Mouse (Mus musculus) limb, embryonic 14.5 days (tissue): Measurements from ENCODE around the gene 6430548M08Rik. TPM values are rescaled to one million over a fixed set of nuclear protein-coding genes. Genes with fewer than 3 reads are reported as not detected.

Source experiments
- ATAC-seq: fragments of 200-750 bp; cut with Nextera tagmentation; 2 replicates; pipeline ENCODE4 v1.8.0; 2017; ENCODE audit warnings: low read depth, moderate number of reproducible peaks, moderate TSS enrichment; ENCODE audit not compliant: low FRiP score
- DNase-seq: peaks from one replicate; pipeline ENCODE4 v3.0.0-alpha.2; 2015; ENCODE audit warnings: low spot score
- H3K27ac ChIP-seq: fragments of 300-500 bp; sonication (generic); replicated peaks from 2 replicates; pipeline ENCODE4 v1.5.1; 2014; ENCODE audit warnings: low read depth, mild to moderate bottlenecking, low read length, moderate library complexity, mixed read lengths
- H3K27me3 ChIP-seq: fragments of 300-500 bp; sonication (generic); 2 replicates; pipeline ENCODE4 v1.6.1; 2014; ENCODE audit warnings: low read length, mixed read lengths; ENCODE audit not compliant: control insufficient read depth, insufficient read depth
- H3K36me3 ChIP-seq: fragments of 300-500 bp; sonication (generic); 2 replicates; pipeline ENCODE4 v1.6.1; 2014; ENCODE audit warnings: mild to moderate bottlenecking, low read length, moderate library complexity, mixed read lengths; ENCODE audit not compliant: control insufficient read depth, insufficient read depth
- H3K4me1 ChIP-seq: fragments of 300-500 bp; sonication (generic); 2 replicates; pipeline ENCODE4 v1.6.1; 2014; ENCODE audit warnings: antibody characterized with exemption, low read length, mixed read lengths; ENCODE audit not compliant: control insufficient read depth, insufficient read depth
- H3K4me2 ChIP-seq: fragments of 300-500 bp; sonication (generic); replicated peaks from 2 replicates; pipeline ENCODE4 v1.6.1; 2014; ENCODE audit warnings: low read depth, mild to moderate bottlenecking, low read length, moderate library complexity; ENCODE audit not compliant: severe bottlenecking
- H3K4me3 ChIP-seq: fragments of 300-500 bp; sonication (generic); replicated peaks from 2 replicates; pipeline ENCODE4 v1.5.1; 2014; ENCODE audit warnings: low read length
- H3K9ac ChIP-seq: fragments of 300-500 bp; sonication (generic); 2 replicates; pipeline ENCODE4 v1.6.1; 2014; ENCODE audit warnings: mild to moderate bottlenecking, low read depth, low read length, moderate library complexity; ENCODE audit not compliant: severe bottlenecking
- H3K9me3 ChIP-seq: fragments of 300-500 bp; sonication (generic); 2 replicates; pipeline ENCODE4 v1.6.1; 2016; ENCODE audit warnings: low read length; ENCODE audit not compliant: control insufficient read depth
- POLR2A ChIP-seq: fragments of 200-500 bp; IDR thresholded peaks from 2 replicates; pipeline ENCODE4 v1.8.0; 2012; ENCODE audit warnings: inconsistent platforms, mild to moderate bottlenecking, moderate library complexity, borderline replicate concordance; ENCODE audit not compliant: insufficient read depth, insufficient read length; ENCODE audit errors: extremely low read depth
- WGBS: fragments of 180-500 bp; shearing (Covaris S2); extraction: QIAGEN DNeasy Blood & Tissue Kit; methylation state at CpG from one replicate; pipeline ENCODE4 v1.1.7; 2014; 5-methylcytosine and 5-hydroxymethylcytosine counted together
- polyA plus RNA-seq, 2 experiments: library from polyadenylated mRNA; depleted of rRNA in 1 of 2; stranded (reverse) in 1 of 2; unstranded in 1 of 2; fragments of >200 nt; fragmentation: Nextera tagmentation in 1 of 2; extraction: Ambion mirVana in 1 of 2; gene quantifications; 2 replicates each; pipeline versions ENCODE4 v1.2.1 to v1.2.3; 2012 to 2014

The 6430548M08Rik gene
- polyA plus RNA-seq, 2 experiments = 4.0 to 4.1 TPM

DNA sequence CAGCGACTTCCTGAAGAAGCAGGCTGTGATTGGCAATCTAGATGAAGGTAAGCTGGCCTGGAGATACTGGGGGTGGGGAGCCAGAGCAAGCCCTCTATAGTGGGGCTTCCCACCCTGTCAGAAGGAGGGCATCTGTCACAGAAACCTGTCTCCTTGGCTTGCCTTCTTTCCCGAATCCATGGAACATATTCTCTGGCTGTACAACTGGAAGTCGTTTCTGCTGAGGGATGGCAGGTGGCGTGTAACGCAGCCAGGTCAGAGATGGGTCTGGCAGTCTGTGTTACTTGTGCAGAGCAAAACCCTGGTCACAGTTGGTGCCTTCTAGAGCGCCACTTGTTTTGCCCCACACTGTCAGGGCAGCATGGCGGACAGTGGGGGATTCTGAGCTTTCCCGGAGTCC, 46.4 kb downstream of the 6430548M08Rik start:
- no peaks in the 10 kb centered on the region for H3K36me3 ChIP-seq
- no peak overlapping the region for H3K27ac ChIP-seq
- ATAC-seq = no peak
- DNase-seq = no peak
- H3K9me3 ChIP-seq = no peaks in the 10 kb centered on the region
- no peak overlapping the region for H3K4me2 ChIP-seq
- H3K27me3 ChIP-seq = no peaks in the 10 kb centered on the region
- H3K4me1 ChIP-seq = no peaks in the 10 kb centered on the region
- TF ChIP-seq POLR2A = no peak
- H3K9ac ChIP-seq = no peak overlapping the region
- H3K4me3 ChIP-seq = no peak overlapping the region
- 68% methylated on average over 8 of the region's 8 CpGs for WGBS

DNA sequence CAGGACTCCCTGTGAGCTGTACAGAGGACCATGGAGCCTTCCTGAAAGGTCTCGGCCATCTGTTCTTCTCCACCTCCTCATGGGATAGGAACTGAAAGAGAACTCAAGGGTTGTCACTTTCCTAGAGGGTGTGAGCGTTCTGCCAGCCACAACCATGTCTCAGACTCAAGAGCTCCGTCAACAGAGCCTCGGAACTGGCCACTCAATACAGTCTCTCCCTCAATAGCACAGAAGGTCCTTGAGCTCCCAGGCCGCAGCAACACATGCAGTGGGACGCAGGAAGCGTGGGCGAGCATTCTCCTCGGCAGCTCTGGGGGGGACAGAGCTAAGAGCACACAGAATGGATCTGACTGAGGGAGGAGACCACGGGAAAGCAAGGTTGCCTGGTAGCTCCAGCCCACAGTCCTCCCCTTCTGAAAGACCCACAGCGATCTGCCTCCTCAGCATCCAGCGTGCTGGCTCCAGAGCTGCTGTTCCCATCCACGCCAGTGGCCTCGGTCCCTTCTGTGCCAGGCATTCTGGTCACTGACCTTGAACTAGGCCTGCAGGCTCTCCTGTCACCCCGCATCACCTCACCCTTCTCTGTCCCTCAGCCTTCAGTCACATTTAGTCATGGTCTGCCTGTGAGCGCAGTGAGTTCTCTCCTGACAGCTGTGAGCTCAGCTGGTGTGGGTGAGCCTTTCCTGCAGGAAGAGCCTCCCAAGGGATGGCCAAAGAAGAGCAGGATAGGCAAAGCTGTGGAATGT, 47.9 kb downstream of the 6430548M08Rik start:
- no peaks in the 10 kb centered on the region for H3K9me3 ChIP-seq
- 75% methylated on average over 16 of the region's 16 CpGs for WGBS
- no peak for TF ChIP-seq POLR2A
- no peaks in the 10 kb centered on the region for H3K36me3 ChIP-seq
- no peaks in the 10 kb centered on the region for H3K27me3 ChIP-seq
- H3K4me1 ChIP-seq = no peaks in the 10 kb centered on the region
- H3K4me3 ChIP-seq = no peak overlapping the region
- H3K4me2 ChIP-seq = no peak overlapping the region
- ATAC-seq = no peak
- no peak overlapping the region for H3K9ac ChIP-seq
- no peak overlapping the region for H3K27ac ChIP-seq
- DNase-seq = no peak

DNA sequence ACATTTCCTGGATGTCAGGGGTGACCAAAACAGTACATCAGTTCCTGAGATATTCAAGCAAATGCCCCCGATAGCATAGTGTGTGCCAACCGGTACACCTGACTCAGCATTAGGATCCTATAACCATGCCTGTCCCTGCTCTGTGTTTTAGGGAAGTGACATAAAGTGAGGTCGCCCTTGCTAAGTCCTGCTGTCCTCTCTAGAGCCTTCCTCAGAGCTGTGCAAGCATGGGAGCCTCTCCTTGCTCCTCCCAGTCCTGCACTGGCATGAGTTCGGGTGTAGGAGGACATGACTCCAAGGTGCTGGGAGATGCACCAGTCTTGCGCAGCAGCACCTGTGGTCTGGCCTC, 48.4 kb downstream of the 6430548M08Rik start:
- no peak for ATAC-seq
- WGBS = 86% methylated on average over 5 of the region's 5 CpGs
- no peak for DNase-seq
- TF ChIP-seq POLR2A = no peak
- no peak overlapping the region for H3K27ac ChIP-seq
- no peaks in the 10 kb centered on the region for H3K4me1 ChIP-seq
- no peak overlapping the region for H3K4me2 ChIP-seq
- no peaks in the 10 kb centered on the region for H3K9me3 ChIP-seq
- H3K9ac ChIP-seq = no peak overlapping the region
- no peak overlapping the region for H3K4me3 ChIP-seq
- H3K36me3 ChIP-seq = no peaks in the 10 kb centered on the region
- no peaks in the 10 kb centered on the region for H3K27me3 ChIP-seq

DNA sequence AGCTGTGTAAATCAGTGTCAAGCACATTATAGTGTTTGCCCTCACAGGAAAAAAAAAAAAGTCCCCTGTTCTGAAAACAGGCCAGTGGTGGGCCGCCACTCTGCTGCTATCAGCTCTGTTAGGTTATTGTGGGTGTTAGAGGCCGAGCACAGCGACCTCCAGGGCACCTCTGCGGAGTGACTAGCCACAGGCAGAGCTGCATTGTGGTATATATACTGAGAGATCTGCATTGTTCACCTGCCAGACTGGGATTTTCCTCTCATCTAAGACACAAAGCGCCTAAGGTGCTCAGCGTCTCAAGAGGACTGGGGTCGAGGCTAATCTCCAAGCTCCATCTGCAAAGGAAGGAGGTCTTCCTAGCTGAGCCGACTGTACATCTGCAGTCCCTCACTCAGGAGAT, 49.4 kb downstream of the 6430548M08Rik start:
- ATAC-seq (no peak), DNase-seq (no peak)
- no peak overlapping the region for H3K4me2 ChIP-seq
- no peak overlapping the region for H3K9ac ChIP-seq
- H3K27ac ChIP-seq = no peak overlapping the region
- no peak overlapping the region for H3K4me3 ChIP-seq
- H3K4me1 ChIP-seq = peaks cover 6% of the 10 kb centered on the region; the same call in 1 of the 2 replicates
- WGBS = 82% methylated on average over 8 of the region's 8 CpGs
- no peaks in the 10 kb centered on the region for H3K9me3 ChIP-seq
- no peak for TF ChIP-seq POLR2A
- H3K36me3 ChIP-seq = no peaks in the 10 kb centered on the region
- H3K27me3 ChIP-seq = no peaks in the 10 kb centered on the region

DNA sequence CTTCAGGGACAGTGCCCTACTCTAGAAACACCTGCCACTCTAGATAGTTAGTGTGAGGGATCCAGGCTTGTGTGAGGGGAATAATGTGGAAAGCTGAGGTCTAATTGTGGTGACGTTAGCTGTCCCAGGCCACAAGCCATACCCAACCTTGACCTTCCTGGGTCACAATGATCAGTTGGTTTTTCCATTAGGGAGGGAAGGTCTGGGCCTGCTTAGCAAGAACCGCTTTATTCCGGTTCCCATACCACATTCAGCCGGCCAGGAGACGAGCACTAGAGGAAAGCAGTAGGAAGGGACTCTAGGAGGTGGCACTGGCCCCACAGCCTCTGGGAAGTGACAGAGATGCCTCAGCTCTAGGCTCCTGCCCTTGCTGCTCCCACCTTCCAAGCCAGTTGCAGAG, 50.1 kb downstream of the 6430548M08Rik start:
- no peak for TF ChIP-seq POLR2A
- peaks cover 9% of the 10 kb centered on the region for H3K4me1 ChIP-seq
- no peak overlapping the region for H3K9ac ChIP-seq
- WGBS = 82% methylated on average over 5 of the region's 5 CpGs
- H3K9me3 ChIP-seq = no peaks in the 10 kb centered on the region
- no peak overlapping the region for H3K27ac ChIP-seq
- H3K4me3 ChIP-seq = no peak overlapping the region
- H3K27me3 ChIP-seq = no peaks in the 10 kb centered on the region
- no peaks in the 10 kb centered on the region for H3K36me3 ChIP-seq
- ATAC-seq = no peak
- H3K4me2 ChIP-seq = no peak overlapping the region
- DNase-seq = no peak

DNA sequence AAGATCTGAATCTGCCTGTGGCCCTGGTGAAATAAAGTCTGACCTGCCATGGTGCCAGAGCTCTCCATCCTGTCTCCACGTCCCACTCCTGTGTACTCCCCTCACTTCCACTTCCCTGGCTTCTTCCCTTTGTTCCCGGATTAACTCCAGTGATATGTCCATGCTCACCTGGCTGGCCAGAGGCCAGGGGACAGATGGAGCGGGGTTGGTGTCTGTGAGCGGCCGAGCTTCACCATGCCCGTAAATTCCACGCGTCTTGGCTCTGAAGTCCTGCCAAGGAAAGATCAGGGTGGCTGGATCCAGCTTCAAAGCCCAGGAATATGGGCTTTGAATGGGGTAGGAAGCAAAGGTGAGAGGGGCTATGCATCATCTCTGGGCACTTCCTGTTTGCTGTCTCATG, 53.2 kb downstream of the 6430548M08Rik start:
- H3K27me3 ChIP-seq = no peaks in the 10 kb centered on the region
- H3K4me1 ChIP-seq = peaks cover 9% of the 10 kb centered on the region
- no peak overlapping the region for H3K9ac ChIP-seq
- H3K9me3 ChIP-seq = no peaks in the 10 kb centered on the region
- TF ChIP-seq POLR2A = no peak
- no peak overlapping the region for H3K4me2 ChIP-seq
- WGBS = 65% methylated on average over 8 of the region's 8 CpGs
- DNase-seq (no peak), ATAC-seq (no peak)
- no peaks in the 10 kb centered on the region for H3K36me3 ChIP-seq
- H3K4me3 ChIP-seq = no peak overlapping the region
- no peak overlapping the region for H3K27ac ChIP-seq
